Mouse (Mus musculus): Measurements from ENCODE around the gene Tcf21. TPM values are rescaled to one million over a fixed set of nuclear protein-coding genes. Genes with fewer than 3 reads are reported as not detected.
A peak's percentile ranks its signal among the peaks of the same experiment; 100 is the strongest.

The Tcf21 gene
- polyA plus RNA-seq, 1 experiment from 2014 or later: 3.5 TPM

DNA sequence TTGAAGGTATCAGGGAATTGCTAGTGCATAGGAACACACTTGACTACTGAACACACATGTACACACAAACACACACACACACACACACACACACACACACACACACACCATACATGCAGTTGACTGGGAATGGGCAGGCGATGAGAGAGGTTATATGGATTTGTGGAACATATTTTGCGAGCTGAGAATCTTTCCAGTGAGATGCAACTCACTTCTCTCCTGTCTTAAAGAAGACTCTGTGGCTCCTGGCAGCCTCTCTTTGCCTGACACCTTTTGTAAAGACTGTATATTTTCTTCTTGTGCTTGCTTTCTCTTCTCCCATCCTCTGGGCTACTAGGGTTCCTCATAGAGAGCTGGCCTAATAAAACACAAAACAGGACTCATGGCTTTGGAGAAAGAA lies 867 bp upstream of the Tcf21 start:
- Histone ChIP-seq H3K4me1 (ENCODE audit: control insufficient read depth, insufficient read depth, low read length) (peaks cover 2% of the 10 kb centered on the region), H3K4me3 (ENCODE audit: low read depth, low read length) (no peak overlapping the region), H3K9ac (replicated peaks; ENCODE audit: low read length) (no peak overlapping the region), H3K36me3 (replicated peaks; ENCODE audit: control insufficient read depth, insufficient read depth, low read depth, low read length) (no peaks in the 10 kb centered on the region), H3K4me2 (ENCODE audit: low read depth, low read length) (no peak overlapping the region), H3K9me3 (replicated peaks; ENCODE audit: control insufficient read depth, low read length) (no peaks in the 10 kb centered on the region), H3K27me3 (ENCODE audit: control insufficient read depth, insufficient read depth, low read length) (peaks cover 57% of the 10 kb centered on the region), H3K27ac (replicated peaks; ENCODE audit: low read depth, low read length) (no peak overlapping the region)
- 3% methylated on average over 2 of the region's 2 CpGs for WGBS
- DNase-seq (ENCODE audit: low spot score): no peak
- ATAC-seq (replicated peaks; ENCODE audit: insufficient number of reproducible peaks, low FRiP score, low TSS enrichment, low read depth): no peak

DNA sequence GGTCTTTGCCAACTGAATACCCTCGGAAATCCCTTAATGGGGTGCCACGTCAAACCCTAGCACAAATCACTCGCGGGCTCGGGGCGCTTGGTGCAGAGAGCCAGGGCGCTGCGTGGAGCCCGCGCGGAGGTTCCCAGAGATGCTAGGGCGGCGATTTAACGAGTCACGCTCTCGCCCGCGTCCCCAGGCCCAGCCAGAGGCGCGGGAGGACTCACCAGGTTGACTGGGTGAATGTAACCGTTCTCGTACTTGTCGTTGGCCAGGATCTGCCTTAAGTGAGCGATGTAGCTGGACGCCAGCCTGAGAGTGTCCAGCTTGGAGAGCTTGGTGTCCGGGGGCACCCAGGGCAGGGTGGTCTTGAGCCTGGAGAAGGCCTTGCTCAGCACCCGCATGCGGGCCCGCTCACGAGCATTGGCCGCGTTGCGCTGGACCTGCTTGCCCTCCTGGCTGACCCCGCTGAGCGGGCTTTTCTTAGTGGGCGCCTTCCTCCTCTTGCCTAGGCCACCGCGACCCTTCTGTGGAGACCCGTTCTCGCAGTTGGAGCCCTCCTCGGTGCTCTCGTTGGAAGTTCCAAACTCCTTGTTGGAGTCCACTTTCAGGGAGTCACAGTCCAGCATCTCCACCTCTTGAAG lies 619 bp downstream of the Tcf21 start:
- H3K9ac ChIP-seq (replicated peaks; ENCODE audit: low read length): no peak overlapping the region
- H3K9me3 ChIP-seq (replicated peaks; ENCODE audit: control insufficient read depth, low read length): no peaks in the 10 kb centered on the region
- peaks cover 2% of the 10 kb centered on the region for H3K4me1 ChIP-seq (ENCODE audit: control insufficient read depth, insufficient read depth, low read length)
- ATAC-seq (replicated peaks; ENCODE audit: insufficient number of reproducible peaks, low FRiP score, low TSS enrichment, low read depth) (no peak), DNase-seq (ENCODE audit: low spot score) (no peak)
- peaks cover 72% of the 10 kb centered on the region for H3K27me3 ChIP-seq (ENCODE audit: control insufficient read depth, insufficient read depth, low read length)
- H3K27ac ChIP-seq (replicated peaks; ENCODE audit: low read depth, low read length): no peak overlapping the region
- WGBS: under 1% methylated on average over 42 of the region's 42 CpGs
- H3K36me3 ChIP-seq (replicated peaks; ENCODE audit: control insufficient read depth, insufficient read depth, low read depth, low read length): no peaks in the 10 kb centered on the region
- H3K4me3 ChIP-seq (ENCODE audit: low read depth, low read length): peak overlapping the region; percentile 14; the same call in 1 of the 2 replicates
- H3K4me2 ChIP-seq (ENCODE audit: low read depth, low read length): no peak overlapping the region

DNA sequence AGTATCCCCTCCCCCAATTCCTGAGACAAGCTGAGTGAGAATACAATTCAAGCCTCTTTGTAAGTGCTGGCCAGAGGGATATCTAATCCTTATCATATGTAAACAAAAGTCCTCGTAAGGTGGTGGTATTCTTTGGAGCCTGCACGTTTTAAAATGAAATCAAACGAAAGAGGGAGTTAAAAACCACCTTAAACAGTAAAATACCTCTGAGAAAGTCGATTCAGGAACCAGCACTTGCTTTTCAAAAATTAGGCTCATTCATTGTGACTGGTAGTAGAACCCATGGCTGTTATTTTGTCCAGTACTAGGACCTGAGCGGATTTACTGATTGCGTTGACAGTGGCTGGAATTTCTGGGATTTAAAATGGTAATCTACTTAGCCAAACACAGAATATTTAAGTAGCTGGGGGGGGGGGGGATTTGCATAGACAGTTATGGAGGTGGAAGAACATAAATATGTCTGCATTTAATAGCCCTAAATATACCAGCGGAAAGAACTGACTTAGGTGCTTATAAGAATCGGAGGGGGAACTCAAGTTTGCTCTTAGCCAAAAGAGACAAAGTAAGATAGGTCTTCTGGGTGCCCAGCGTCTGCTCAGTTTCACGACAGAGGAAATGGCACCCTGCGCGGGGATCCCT lies 1.3 kb downstream of the Tcf21 start:
- Histone ChIP-seq H3K27ac (replicated peaks; ENCODE audit: low read depth, low read length) (no peak overlapping the region), H3K4me3 (ENCODE audit: low read depth, low read length) (peak overlapping the region; percentile 14; the same call in 1 of the 2 replicates), H3K4me1 (ENCODE audit: control insufficient read depth, insufficient read depth, low read length) (peaks cover 2% of the 10 kb centered on the region), H3K27me3 (ENCODE audit: control insufficient read depth, insufficient read depth, low read length) (peaks cover 78% of the 10 kb centered on the region), H3K4me2 (ENCODE audit: low read depth, low read length) (no peak overlapping the region), H3K9ac (replicated peaks; ENCODE audit: low read length) (no peak overlapping the region), H3K9me3 (replicated peaks; ENCODE audit: control insufficient read depth, low read length) (no peaks in the 10 kb centered on the region), H3K36me3 (replicated peaks; ENCODE audit: control insufficient read depth, insufficient read depth, low read depth, low read length) (no peaks in the 10 kb centered on the region)
- under 1% methylated on average over 12 of the region's 12 CpGs for WGBS
- ATAC-seq (replicated peaks; ENCODE audit: insufficient number of reproducible peaks, low FRiP score, low TSS enrichment, low read depth): no peak
- peak; percentile 35 for DNase-seq (ENCODE audit: low spot score)

DNA sequence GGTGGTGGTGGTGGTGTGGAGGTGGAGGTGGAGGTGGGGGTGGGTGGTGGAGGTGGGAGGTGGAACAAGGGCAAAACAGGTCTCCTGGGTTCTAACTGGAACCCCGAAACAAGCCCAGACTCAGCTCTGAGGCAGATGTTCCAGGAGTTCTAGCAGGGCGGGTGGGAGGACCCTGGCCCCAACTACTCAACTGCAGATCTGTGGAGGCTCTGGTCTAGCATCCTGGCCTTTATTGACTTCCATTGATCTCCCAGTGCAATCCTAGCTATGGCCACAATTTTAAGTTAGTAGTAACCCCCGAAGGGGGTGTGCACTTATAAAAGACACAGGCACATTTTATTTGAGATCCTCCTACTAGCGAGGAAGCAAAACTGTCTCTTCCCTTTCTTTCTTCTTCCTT lies 2.0 kb downstream of the Tcf21 start:
- H3K4me3 ChIP-seq (ENCODE audit: low read depth, low read length): no peak overlapping the region
- ATAC-seq (replicated peaks; ENCODE audit: insufficient number of reproducible peaks, low FRiP score, low TSS enrichment, low read depth): no peak
- no peaks in the 10 kb centered on the region for H3K36me3 ChIP-seq (replicated peaks; ENCODE audit: control insufficient read depth, insufficient read depth, low read depth, low read length)
- H3K9ac ChIP-seq (replicated peaks; ENCODE audit: low read length): no peak overlapping the region
- WGBS: 4% methylated on average over 4 of the region's 4 CpGs
- peaks cover 79% of the 10 kb centered on the region for H3K27me3 ChIP-seq (ENCODE audit: control insufficient read depth, insufficient read depth, low read length)
- peaks cover 2% of the 10 kb centered on the region for H3K4me1 ChIP-seq (ENCODE audit: control insufficient read depth, insufficient read depth, low read length)
- no peak overlapping the region for H3K4me2 ChIP-seq (ENCODE audit: low read depth, low read length)
- peak; percentile 21 for DNase-seq (ENCODE audit: low spot score)
- no peak overlapping the region for H3K27ac ChIP-seq (replicated peaks; ENCODE audit: low read depth, low read length)
- H3K9me3 ChIP-seq (replicated peaks; ENCODE audit: control insufficient read depth, low read length): no peaks in the 10 kb centered on the region

DNA sequence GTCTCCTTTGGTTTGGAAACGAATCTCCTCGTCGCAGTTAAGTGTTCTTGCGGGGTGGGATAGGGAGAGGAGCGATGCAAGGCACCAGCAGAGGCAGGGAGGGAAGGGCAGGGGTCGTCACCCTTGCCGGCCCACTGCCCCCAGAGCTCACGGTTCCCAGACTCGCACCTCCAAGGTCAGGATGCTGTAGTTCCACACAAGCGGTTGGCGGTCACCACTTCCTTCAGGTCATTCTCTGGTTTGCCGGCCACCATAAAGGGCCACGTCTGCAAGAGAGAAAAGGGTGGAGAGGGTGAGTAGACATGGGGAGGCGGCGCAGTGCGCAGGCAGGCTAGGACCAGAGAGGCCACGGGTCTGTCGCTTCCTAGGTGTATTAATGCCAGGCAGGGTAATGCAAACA lies 2.4 kb downstream of the Tcf21 start:
- WGBS: under 1% methylated on average over 18 of the region's 18 CpGs

DNA sequence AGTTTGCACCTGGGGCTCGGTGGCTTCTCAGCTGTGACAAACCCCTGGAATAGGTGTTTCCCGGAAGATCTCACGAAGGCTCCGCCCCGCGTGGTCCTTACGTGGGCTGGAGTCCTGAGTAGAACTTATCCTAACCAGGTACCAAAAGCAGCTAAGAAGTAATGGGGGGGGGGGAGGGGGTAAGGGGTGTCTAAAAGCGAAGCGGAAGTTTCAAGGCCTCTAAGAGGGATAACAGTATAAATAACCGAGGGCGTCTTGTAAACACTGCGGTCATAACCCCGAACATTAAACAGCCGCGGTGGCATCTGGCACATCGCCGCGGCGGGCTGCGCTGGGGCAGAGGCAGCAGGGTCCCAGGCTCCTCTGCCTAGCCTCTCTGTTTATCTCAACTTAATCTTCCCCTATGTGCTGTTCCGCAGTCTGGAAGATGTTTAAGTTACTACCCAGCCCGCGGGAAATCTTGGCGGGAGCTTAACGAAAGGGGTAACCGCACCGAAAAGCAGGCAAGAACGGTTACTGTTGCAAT lies 3.7 kb downstream of the Tcf21 start:
- Histone ChIP-seq H3K27me3 (ENCODE audit: control insufficient read depth, insufficient read depth, low read length) (peaks cover 74% of the 10 kb centered on the region), H3K4me3 (ENCODE audit: low read depth, low read length) (no peak overlapping the region), H3K4me1 (ENCODE audit: control insufficient read depth, insufficient read depth, low read length) (peaks cover 2% of the 10 kb centered on the region), H3K9me3 (replicated peaks; ENCODE audit: control insufficient read depth, low read length) (no peaks in the 10 kb centered on the region), H3K4me2 (ENCODE audit: low read depth, low read length) (no peak overlapping the region), H3K36me3 (replicated peaks; ENCODE audit: control insufficient read depth, insufficient read depth, low read depth, low read length) (no peaks in the 10 kb centered on the region), H3K27ac (replicated peaks; ENCODE audit: low read depth, low read length) (no peak overlapping the region), H3K9ac (replicated peaks; ENCODE audit: low read length) (no peak overlapping the region)
- DNase-seq (ENCODE audit: low spot score) (peak; percentile 47), ATAC-seq (replicated peaks; ENCODE audit: insufficient number of reproducible peaks, low FRiP score, low TSS enrichment, low read depth) (no peak)
- WGBS: under 1% methylated on average over 28 of the region's 28 CpGs

More for the DNA sequence above, 2.4 kb downstream of the Tcf21 start:
- Histone ChIP-seq H3K4me1 (ENCODE audit: control insufficient read depth, insufficient read depth, low read length) (peaks cover 2% of the 10 kb centered on the region), H3K4me2 (ENCODE audit: low read depth, low read length) (no peak overlapping the region), H3K27me3 (ENCODE audit: control insufficient read depth, insufficient read depth, low read length) (peaks cover 76% of the 10 kb centered on the region), H3K27ac (replicated peaks; ENCODE audit: low read depth, low read length) (no peak overlapping the region), H3K36me3 (replicated peaks; ENCODE audit: control insufficient read depth, insufficient read depth, low read depth, low read length) (no peaks in the 10 kb centered on the region), H3K9me3 (replicated peaks; ENCODE audit: control insufficient read depth, low read length) (no peaks in the 10 kb centered on the region), H3K9ac (replicated peaks; ENCODE audit: low read length) (no peak overlapping the region), H3K4me3 (ENCODE audit: low read depth, low read length) (no peak overlapping the region)
- DNase-seq (ENCODE audit: low spot score) (no peak), ATAC-seq (replicated peaks; ENCODE audit: insufficient number of reproducible peaks, low FRiP score, low TSS enrichment, low read depth) (no peak)

DNA sequence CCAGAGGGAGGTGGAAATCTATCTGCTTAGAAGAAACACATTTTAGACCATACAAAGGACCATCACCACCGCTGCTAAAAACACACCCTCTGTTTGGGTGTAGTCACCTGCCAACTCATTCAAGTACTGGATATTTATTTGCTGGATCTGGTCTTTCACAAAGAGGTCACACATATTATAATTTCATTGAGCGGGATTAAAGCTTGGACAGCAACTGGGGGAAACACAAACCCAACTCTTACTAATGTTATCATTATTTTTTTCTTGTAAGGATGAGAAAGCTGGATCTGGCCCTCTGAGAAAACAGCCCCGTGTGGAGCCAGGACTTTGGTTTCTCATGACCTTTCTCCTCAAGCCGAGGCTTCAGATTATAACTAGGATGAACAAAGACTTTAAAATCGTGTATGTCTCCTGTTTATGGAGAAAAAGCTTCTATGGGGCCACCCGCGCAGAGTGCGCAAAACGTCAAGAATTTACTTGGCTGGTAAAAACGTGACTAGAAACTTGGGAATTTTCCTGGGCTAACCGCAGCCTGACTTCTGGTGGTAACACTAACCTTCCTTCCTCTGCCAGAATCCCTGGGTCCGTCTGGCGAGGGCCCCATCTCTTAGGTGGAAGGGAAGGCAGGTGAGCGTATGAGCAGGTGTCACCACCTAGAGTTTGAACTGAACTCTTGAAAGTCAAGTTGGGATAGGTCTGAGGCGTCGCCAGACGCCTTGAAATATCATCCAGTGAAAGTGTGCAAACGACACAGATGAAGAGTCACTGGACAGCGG lies 4.3 kb downstream of the Tcf21 start:
- Histone ChIP-seq H3K4me1 (ENCODE audit: control insufficient read depth, insufficient read depth, low read length) (peaks cover 2% of the 10 kb centered on the region), H3K27me3 (ENCODE audit: control insufficient read depth, insufficient read depth, low read length) (peaks cover 70% of the 10 kb centered on the region), H3K4me2 (ENCODE audit: low read depth, low read length) (no peak overlapping the region), H3K9ac (replicated peaks; ENCODE audit: low read length) (no peak overlapping the region), H3K36me3 (replicated peaks; ENCODE audit: control insufficient read depth, insufficient read depth, low read depth, low read length) (no peaks in the 10 kb centered on the region), H3K27ac (replicated peaks; ENCODE audit: low read depth, low read length) (no peak overlapping the region), H3K4me3 (ENCODE audit: low read depth, low read length) (no peak overlapping the region), H3K9me3 (replicated peaks; ENCODE audit: control insufficient read depth, low read length) (no peaks in the 10 kb centered on the region)
- DNase-seq (ENCODE audit: low spot score) (no peak), ATAC-seq (replicated peaks; ENCODE audit: insufficient number of reproducible peaks, low FRiP score, low TSS enrichment, low read depth) (no peak)
- WGBS: under 1% methylated on average over 19 of the region's 19 CpGs

DNA sequence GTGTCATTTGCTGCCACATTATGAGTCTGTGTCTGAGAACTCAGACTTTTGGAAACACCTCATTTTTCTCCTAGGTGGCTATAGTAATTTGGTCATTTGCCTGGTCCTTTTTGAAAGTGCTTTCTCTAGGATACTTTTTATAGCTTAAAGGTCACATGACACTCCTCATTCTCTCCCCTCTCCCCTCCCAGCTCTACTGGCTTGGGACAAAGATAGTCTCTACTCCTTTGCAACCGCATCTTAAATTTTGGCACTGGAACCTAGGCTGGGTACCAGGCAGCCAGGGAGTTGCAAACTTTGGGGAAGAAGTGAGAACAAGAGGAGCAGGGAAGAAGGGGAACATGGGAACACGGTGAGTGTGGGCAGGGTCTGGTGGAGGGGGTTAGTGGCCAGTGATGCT lies 5.2 kb downstream of the Tcf21 start:
- Histone ChIP-seq H3K27ac (replicated peaks; ENCODE audit: low read depth, low read length) (no peak overlapping the region), H3K36me3 (replicated peaks; ENCODE audit: control insufficient read depth, insufficient read depth, low read depth, low read length) (no peaks in the 10 kb centered on the region), H3K27me3 (ENCODE audit: control insufficient read depth, insufficient read depth, low read length) (peaks cover 63% of the 10 kb centered on the region), H3K4me2 (ENCODE audit: low read depth, low read length) (no peak overlapping the region), H3K4me1 (ENCODE audit: control insufficient read depth, insufficient read depth, low read length) (peaks cover 2% of the 10 kb centered on the region), H3K9ac (replicated peaks; ENCODE audit: low read length) (no peak overlapping the region), H3K4me3 (ENCODE audit: low read depth, low read length) (no peak overlapping the region), H3K9me3 (replicated peaks; ENCODE audit: control insufficient read depth, low read length) (no peaks in the 10 kb centered on the region)
- WGBS: 0% methylated on average over 2 of the region's 2 CpGs
- ATAC-seq (replicated peaks; ENCODE audit: insufficient number of reproducible peaks, low FRiP score, low TSS enrichment, low read depth) (no peak), DNase-seq (ENCODE audit: low spot score) (no peak)

Data from embryonic facial prominence, embryonic 11.5 days (tissue).